Mouse (Mus musculus) midbrain, embryonic 16.5 days (tissue): ENCODE measurements around the gene Sphk2. TPM values are rescaled to one million over a fixed set of nuclear protein-coding genes. Genes with fewer than 3 reads are reported as not detected.

Experiments
- ATAC-seq: fragments of 200-750 bp; cut with Nextera tagmentation; 2 replicates; pipeline ENCODE4 v1.8.0; 2017; ENCODE audit warnings: moderate TSS enrichment
- H3K27ac ChIP-seq: fragments of 300-500 bp; sonication (generic); 2 replicates; pipeline ENCODE4 v1.5.1; 2014; ENCODE audit warnings: mild to moderate bottlenecking, low read length, mixed read lengths
- H3K27me3 ChIP-seq: fragments of 300-500 bp; sonication (generic); 2 replicates; pipeline ENCODE4 v1.6.1; 2014; ENCODE audit warnings: low read depth, low read length, mixed read lengths; ENCODE audit not compliant: control insufficient read depth, insufficient read depth
- H3K36me3 ChIP-seq: fragments of 300-500 bp; sonication (generic); 2 replicates; pipeline ENCODE4 v1.6.1; 2014; ENCODE audit warnings: mild to moderate bottlenecking, low read length, moderate library complexity, mixed read lengths; ENCODE audit not compliant: control insufficient read depth, insufficient read depth
- H3K4me1 ChIP-seq: fragments of 300-500 bp; sonication (generic); 2 replicates; pipeline ENCODE4 v1.6.1; 2014; ENCODE audit warnings: mild to moderate bottlenecking, low read length, mixed read lengths; ENCODE audit not compliant: control insufficient read depth, insufficient read depth
- H3K4me2 ChIP-seq: fragments of 300-500 bp; sonication (generic); 2 replicates; pipeline ENCODE4 v1.6.1; 2014; ENCODE audit warnings: mild to moderate bottlenecking, low read length, mixed read lengths
- H3K4me3 ChIP-seq: fragments of 300-500 bp; sonication (generic); 2 replicates; pipeline ENCODE4 v1.5.1; 2014; ENCODE audit warnings: low read depth, mild to moderate bottlenecking, low read length, moderate library complexity, mixed read lengths
- H3K9ac ChIP-seq: fragments of 300-500 bp; sonication (generic); 2 replicates; pipeline ENCODE4 v1.6.1; 2014; ENCODE audit warnings: low read depth, low read length, mixed read lengths
- H3K9me3 ChIP-seq: fragments of 300-500 bp; sonication (generic); replicated peaks from 2 replicates; pipeline ENCODE4 v1.6.1; 2014; ENCODE audit warnings: mild to moderate bottlenecking, low read length, mixed read lengths; ENCODE audit not compliant: control insufficient read depth, poor library complexity, severe bottlenecking
- WGBS: fragments of 180-500 bp; shearing (Covaris S2); extraction: QIAGEN DNeasy Blood & Tissue Kit; methylation state at CpG from one replicate; pipeline ENCODE4 v1.1.7; 2014; 5-methylcytosine and 5-hydroxymethylcytosine counted together
- polyA plus RNA-seq: library from polyadenylated mRNA; unstranded; fragments of >200 nt; fragmentation: Nextera tagmentation; extraction: Ambion mirVana; gene quantifications from 2 replicates; pipeline ENCODE4 v1.2.1, GENCODE M21; 2015

Gene Sphk2
- polyA plus RNA-seq, 1 experiment from 2014 or later, result 21.9 TPM

DNA sequence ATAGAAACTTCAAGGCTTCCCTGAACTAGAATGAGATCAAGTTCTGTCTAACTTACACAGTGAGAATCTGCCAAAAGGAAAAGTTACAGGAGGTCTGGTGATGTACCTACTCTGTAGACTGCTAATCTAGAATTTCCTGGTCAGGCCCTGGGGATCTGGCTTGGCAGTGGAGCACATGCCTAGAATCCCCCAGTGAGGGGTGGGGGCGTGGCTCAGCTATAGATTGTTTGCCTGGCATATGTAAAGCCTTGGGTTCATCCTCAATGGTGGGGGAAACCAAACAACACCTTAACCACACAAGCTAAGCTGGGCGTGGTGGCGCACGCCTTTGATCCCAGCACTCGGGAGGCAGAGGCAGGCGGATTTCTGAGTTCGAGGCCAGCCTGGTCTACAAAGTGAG lies 19.9 kb downstream of the Sphk2 start:
- Histone ChIP-seq H3K4me3 (no peak overlapping the region), H3K9me3 (no peaks in the 10 kb centered on the region), H3K4me2 (no peak overlapping the region), H3K36me3 (no peaks in the 10 kb centered on the region), H3K27ac (no peak overlapping the region), H3K27me3 (peaks cover 3% of the 10 kb centered on the region; the same call in 1 of the 2 replicates), H3K9ac (no peak overlapping the region), H3K4me1 (peaks cover 25% of the 10 kb centered on the region)
- no peak for ATAC-seq
- 83% methylated on average over 6 of the region's 7 CpGs for WGBS

DNA sequence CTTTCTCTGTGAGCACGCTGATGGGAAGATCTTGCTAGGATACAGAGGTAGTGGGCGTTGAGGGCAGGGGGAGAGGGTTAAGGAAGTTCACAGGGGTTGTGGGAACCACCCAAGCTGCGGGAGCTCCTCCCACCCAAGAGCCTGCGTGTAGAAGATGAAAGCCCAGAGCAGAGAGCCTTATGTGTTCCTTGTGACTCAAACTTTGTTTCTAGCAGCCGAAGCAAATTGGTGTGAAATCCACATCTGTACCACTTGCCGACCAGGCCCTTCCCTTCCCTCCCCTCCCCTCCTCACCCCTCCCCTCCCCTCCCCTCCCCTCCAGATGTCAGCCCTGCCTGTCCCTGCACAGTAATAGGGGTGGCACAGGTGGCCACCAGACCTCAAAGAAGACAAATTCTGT lies 22.7 kb downstream of the Sphk2 start:
- no peak overlapping the region for H3K4me2 ChIP-seq
- H3K4me1 ChIP-seq, result peaks cover 8% of the 10 kb centered on the region
- no peak for ATAC-seq
- 19% methylated on average over 6 of the region's 6 CpGs for WGBS
- H3K4me3 ChIP-seq, result no peak overlapping the region
- no peaks in the 10 kb centered on the region for H3K9me3 ChIP-seq
- H3K27ac ChIP-seq, result no peak overlapping the region
- no peaks in the 10 kb centered on the region for H3K36me3 ChIP-seq
- H3K9ac ChIP-seq, result no peak overlapping the region
- H3K27me3 ChIP-seq, result peaks cover 3% of the 10 kb centered on the region; the same call in 1 of the 2 replicates

DNA sequence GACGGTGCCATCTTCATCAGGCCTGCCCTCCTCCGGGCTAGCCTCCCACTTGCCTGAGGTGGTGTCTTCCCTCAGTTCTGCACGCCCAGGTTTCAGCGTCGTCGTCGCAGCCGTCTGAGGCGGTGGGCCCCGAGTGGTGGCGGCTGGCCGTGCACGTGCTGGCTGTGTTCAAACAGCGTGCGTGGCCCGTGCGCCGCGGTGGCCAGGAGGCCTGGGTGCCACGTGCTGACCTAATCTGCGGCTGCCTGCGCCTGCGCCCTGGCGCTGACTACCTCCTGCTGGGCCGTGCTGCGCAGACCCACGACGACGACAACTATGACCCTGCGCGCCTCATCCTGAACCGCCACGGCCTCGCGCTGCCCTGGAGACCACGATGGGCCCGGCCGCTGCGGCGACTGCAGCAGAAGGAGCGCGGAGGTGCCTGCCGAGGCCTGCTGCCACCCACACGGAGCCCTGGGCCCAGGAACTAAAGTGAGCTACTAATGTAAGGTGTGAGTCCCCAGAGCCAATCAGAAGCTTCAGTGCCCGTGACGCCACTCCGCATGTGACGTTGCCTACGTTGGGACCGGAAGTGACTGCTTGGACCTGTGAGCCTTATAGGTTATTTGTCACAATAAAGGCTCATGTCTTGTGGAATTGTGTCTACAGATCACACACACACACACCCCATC lies 23.7 kb downstream of the Sphk2 start, which contains the start of gene Sec1:
Sec1 (minus strand) TSS at position 482 of the 671 bp plus-strand sequence.
- Histone ChIP-seq H3K4me3 (no peak within 1 kb of the TSS), H3K4me1 (peaks cover 6% of the 10 kb centered on the region; the same call in 1 of the 2 replicates), H3K36me3 (no peaks in the 10 kb centered on the region), H3K9me3 (no peaks in the 10 kb centered on the region), H3K9ac (no peak within 1 kb of the TSS), H3K4me2 (no peak within 1 kb of the TSS), H3K27ac (no peak within 1 kb of the TSS), H3K27me3 (peaks cover 3% of the 10 kb centered on the region; the same call in 1 of the 2 replicates)
- no peak for ATAC-seq
- WGBS, result 93% methylated on average over 50 of the region's 50 CpGs

DNA sequence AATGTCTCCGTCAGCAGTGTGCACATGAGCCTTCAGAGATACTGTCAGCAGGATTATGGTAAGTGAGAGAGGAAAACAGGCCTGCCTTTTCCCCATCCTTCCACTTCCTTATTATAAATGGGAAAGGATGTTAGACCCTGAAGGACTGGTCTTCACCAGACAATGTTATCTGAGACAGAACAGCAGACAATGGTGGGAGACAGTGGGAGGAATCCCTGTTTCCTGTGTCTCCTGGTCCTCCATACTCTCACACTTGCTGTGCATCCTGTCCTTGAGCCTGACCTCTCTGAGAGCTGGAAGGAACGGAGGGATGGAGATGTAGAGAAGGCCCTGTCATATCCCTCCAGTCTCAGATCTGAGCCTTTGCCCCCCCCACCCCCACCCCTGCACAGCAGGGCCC lies 25.4 kb downstream of the Sphk2 start:
- Histone ChIP-seq H3K27ac (no peak overlapping the region), H3K9me3 (no peaks in the 10 kb centered on the region), H3K9ac (no peak overlapping the region), H3K4me3 (no peak overlapping the region), H3K36me3 (no peaks in the 10 kb centered on the region), H3K27me3 (no peaks in the 10 kb centered on the region), H3K4me2 (no peak overlapping the region), H3K4me1 (no peaks in the 10 kb centered on the region)
- WGBS, result 88% methylated on average over 2 of the region's 2 CpGs
- no peak for ATAC-seq

DNA sequence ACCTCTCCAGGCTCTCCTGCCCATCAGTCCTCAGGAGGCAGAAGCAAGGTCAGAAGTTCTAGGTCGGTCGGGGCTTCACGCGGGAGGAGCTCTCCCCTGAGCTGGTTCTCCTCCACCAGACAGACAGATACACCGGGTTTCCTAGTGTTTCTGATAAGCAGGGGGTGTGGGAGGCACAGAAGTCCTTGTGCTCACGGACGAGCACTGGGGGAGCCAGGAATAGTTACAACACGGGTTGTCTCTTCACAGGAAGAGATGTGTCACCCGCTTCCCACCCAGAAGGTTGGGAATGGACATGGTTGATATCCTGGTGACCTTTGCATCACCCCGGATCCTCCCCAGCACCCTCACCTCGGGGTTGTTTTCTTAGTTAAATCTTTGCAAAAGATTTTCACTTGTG lies 28.0 kb downstream of the Sphk2 start:
- Histone ChIP-seq H3K9ac (no peak overlapping the region), H3K4me1 (no peaks in the 10 kb centered on the region), H3K27me3 (no peaks in the 10 kb centered on the region), H3K9me3 (no peaks in the 10 kb centered on the region), H3K36me3 (no peaks in the 10 kb centered on the region), H3K27ac (no peak overlapping the region), H3K4me3 (no peak overlapping the region), H3K4me2 (no peak overlapping the region)
- 74% methylated on average over 11 of the region's 11 CpGs for WGBS
- no peak for ATAC-seq

DNA sequence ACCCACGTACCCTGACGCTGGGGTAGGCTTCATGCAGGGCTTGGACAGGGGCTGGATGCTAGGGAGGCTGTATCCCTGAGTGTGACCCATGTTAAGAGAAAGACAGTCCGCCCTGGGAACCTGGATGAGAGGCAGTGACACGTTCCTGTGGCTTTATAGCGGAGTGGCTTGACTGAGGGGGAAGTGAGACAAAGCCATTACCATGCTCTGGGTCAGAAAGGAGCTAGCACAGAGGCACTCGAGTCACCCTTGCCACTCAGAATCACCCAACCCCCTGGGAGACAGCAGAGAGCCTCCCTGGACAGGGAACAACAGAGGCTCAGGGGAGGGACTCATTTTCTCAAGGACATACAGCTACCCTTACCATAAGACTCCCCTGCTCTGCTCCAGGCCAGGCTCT lies 28.7 kb downstream of the Sphk2 start:
- WGBS, result 69% methylated on average over 6 of the region's 6 CpGs
- Histone ChIP-seq H3K4me3 (no peak overlapping the region), H3K4me2 (no peak overlapping the region), H3K9me3 (no peaks in the 10 kb centered on the region), H3K9ac (no peak overlapping the region), H3K36me3 (no peaks in the 10 kb centered on the region), H3K27ac (no peak overlapping the region), H3K27me3 (no peaks in the 10 kb centered on the region), H3K4me1 (no peaks in the 10 kb centered on the region)
- ATAC-seq, result no peak

DNA sequence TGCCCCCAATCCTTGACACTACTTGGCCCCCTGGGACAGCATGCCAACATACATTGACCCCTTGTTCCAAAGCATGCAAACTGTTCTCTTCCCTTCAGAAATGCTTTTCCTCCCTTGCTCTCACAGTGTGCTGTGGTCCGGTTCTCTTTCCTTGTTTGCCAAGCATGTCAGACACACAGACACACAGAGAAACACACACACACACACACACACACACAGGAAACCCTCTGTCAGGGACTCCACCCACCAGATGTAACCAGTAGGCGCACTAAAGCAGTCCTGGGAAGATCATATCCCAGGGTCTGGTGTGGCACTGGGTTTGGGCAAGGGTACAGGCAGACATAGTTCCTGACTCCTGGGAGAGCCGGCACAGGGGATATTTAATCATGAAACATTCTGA lies 31.0 kb downstream of the Sphk2 start:
- H3K9ac ChIP-seq, result no peak overlapping the region
- H3K27me3 ChIP-seq, result no peaks in the 10 kb centered on the region
- H3K36me3 ChIP-seq, result no peaks in the 10 kb centered on the region
- no peak overlapping the region for H3K4me3 ChIP-seq
- H3K9me3 ChIP-seq, result no peaks in the 10 kb centered on the region
- no peak overlapping the region for H3K4me2 ChIP-seq
- 67% methylated on average over 3 of the region's 3 CpGs for WGBS
- ATAC-seq, result no peak
- H3K4me1 ChIP-seq, result peaks cover 3% of the 10 kb centered on the region; the same call in 1 of the 2 replicates
- no peak overlapping the region for H3K27ac ChIP-seq

DNA sequence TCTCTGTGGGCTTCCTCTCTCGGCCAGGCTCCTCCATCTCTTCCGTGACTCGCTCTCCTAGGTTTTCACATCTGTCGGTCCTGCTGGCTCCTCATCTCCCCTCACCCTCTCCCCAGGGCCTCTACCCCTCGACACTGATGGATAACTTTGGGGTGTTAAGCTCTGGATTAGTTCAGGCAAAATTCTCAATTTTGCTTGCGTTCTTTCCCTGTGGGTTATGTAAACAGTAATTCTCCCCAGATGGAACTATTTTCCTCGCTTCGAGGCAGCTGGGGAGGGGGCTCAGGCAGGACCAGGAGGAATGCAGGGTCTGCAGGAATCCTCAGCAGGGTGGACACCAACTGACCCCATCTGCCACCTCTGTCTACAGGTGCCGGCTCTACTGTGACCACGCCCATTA lies 32.0 kb downstream of the Sphk2 start:
- 64% methylated on average over 10 of the region's 10 CpGs for WGBS
- Histone ChIP-seq H3K9me3 (no peaks in the 10 kb centered on the region), H3K4me1 (peaks cover 3% of the 10 kb centered on the region; the same call in 1 of the 2 replicates), H3K36me3 (no peaks in the 10 kb centered on the region), H3K27ac (no peak overlapping the region), H3K27me3 (no peaks in the 10 kb centered on the region), H3K4me3 (no peak overlapping the region), H3K4me2 (no peak overlapping the region), H3K9ac (no peak overlapping the region)
- no peak for ATAC-seq

DNA sequence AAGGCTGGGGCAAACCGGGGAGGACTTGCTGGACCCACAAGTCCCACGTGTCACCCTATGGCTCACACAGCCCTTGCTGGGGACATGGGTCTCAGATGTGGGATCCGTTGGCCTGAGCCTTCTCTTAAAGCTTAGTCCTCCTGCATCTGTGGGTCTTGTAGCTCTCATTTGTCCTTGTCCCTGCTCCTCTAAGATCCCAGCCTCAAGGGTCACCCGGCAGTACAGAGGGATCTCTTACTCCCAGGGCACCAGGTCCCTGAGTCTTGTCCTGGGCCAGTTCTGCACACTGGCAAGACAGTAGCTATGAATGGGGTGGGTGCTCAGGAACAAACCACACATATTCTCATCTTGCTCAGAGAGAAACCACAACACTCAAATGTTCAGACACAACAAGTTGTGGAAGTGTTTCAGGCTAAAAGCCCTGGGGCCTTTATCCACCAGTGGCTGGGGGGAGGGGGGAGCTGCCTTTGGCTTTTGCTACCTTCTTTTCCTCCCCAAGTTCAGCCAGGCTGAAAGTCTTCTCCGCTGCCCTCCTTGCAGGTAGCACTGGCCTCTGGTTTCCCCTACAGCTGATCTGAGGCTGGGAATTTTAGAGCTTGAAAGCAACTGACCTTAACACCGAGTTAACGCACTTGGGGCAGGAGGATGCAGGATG lies 34.3 kb downstream of the Sphk2 start, which contains the start of gene Ntn5:
Ntn5 (plus strand) TSS at position 627 of the 655 bp plus-strand sequence.
- H3K4me3 ChIP-seq, result no peak within 1 kb of the TSS
- no peaks in the 10 kb centered on the region for H3K36me3 ChIP-seq
- 79% methylated on average over 7 of the region's 7 CpGs for WGBS
- H3K4me1 ChIP-seq, result peaks cover 3% of the 10 kb centered on the region; the same call in 1 of the 2 replicates
- H3K27me3 ChIP-seq, result no peaks in the 10 kb centered on the region
- no peaks in the 10 kb centered on the region for H3K9me3 ChIP-seq
- no peak within 1 kb of the TSS for H3K9ac ChIP-seq
- H3K4me2 ChIP-seq, result no peak within 1 kb of the TSS
- H3K27ac ChIP-seq, result no peak within 1 kb of the TSS
- no peak for ATAC-seq
